Mouse (Mus musculus): ENCODE results near the gene Ggnbp2. TPM values are rescaled to one million over a fixed set of nuclear protein-coding genes. Genes with fewer than 3 reads are reported as not detected.
"Not testable (repeated sequence)": the region's sequence is repeated elsewhere in the genome, so short reads cannot be mapped to it uniquely, and the experiment has no call there.

The Ggnbp2 gene
- polyA plus RNA-seq, 1 experiment: 44.6 TPM

- DNase-seq: no peak
- Histone ChIP-seq H3K4me3 (ENCODE audit: control insufficient read depth, insufficient read depth, low read length) (peak overlapping the region; percentile 87), H3K4me1 (replicated peaks; ENCODE audit: control insufficient read depth, insufficient read depth, low read length) (peaks cover 9% of the 10 kb centered on the region), H3K27ac (ENCODE audit: control insufficient read depth, insufficient read depth, low read length) (no peak overlapping the region), H3K36me3 (ENCODE audit: control insufficient read depth, insufficient read depth, low read length) (no peaks in the 10 kb centered on the region), H3K27me3 (ENCODE audit: control insufficient read depth, insufficient read depth, low read length) (no peaks in the 10 kb centered on the region)
- TF ChIP-seq POLR2A (IDR thresholded peaks at IDR 0.05; ENCODE audit: control insufficient read depth, extremely low read depth, insufficient read depth, low read length, poor library complexity) (no peak), CTCF (IDR thresholded peaks at IDR 0.05; ENCODE audit: borderline replicate concordance, control insufficient read depth, extremely low read depth, insufficient read depth, low read length, poor library complexity) (no peak)
- WGBS: 70% methylated on average over 9 of the region's 9 CpGs
Measured at GRCm38 (mm10) chr11:84880971-84881370, 10.4 kb upstream of the Ggnbp2 start.

GRCm38 (mm10) chr11:84880465-84880961, 9.9 kb upstream of the Ggnbp2 start:
- H3K27me3 ChIP-seq (ENCODE audit: control insufficient read depth, insufficient read depth, low read length): no peaks in the 10 kb centered on the region
- peak overlapping the region; percentile 87 for H3K4me3 ChIP-seq (ENCODE audit: control insufficient read depth, insufficient read depth, low read length)
- TF ChIP-seq CTCF (IDR thresholded peaks at IDR 0.05; ENCODE audit: borderline replicate concordance, control insufficient read depth, extremely low read depth, insufficient read depth, low read length, poor library complexity) (no peak), POLR2A (IDR thresholded peaks at IDR 0.05; ENCODE audit: control insufficient read depth, extremely low read depth, insufficient read depth, low read length, poor library complexity) (no peak)
- no peaks in the 10 kb centered on the region for H3K36me3 ChIP-seq (ENCODE audit: control insufficient read depth, insufficient read depth, low read length)
- H3K27ac ChIP-seq (ENCODE audit: control insufficient read depth, insufficient read depth, low read length): no peak overlapping the region
- under 1% methylated on average over 24 of the region's 24 CpGs for WGBS
- peaks cover 9% of the 10 kb centered on the region for H3K4me1 ChIP-seq (replicated peaks; ENCODE audit: control insufficient read depth, insufficient read depth, low read length)
- peak; percentile 36 for DNase-seq

- under 1% methylated on average over 81 of the region's 81 CpGs for WGBS
Measured at GRCm38 (mm10) chr11:84879772-84880464, 9.3 kb upstream of the Ggnbp2 start, which contains the start of the genes Myo19 and Pigw. Gene Myo19 (plus strand): TSS chr11:84880148. Gene Pigw (minus strand): TSS chr11:84880285.

GRCm38 (mm10) chr11:84879007-84879771, 8.6 kb upstream of the Ggnbp2 start:
- Histone ChIP-seq H3K36me3 (ENCODE audit: control insufficient read depth, insufficient read depth, low read length) (no peaks in the 10 kb centered on the region), H3K4me1 (replicated peaks; ENCODE audit: control insufficient read depth, insufficient read depth, low read length) (peaks cover 9% of the 10 kb centered on the region), H3K27me3 (ENCODE audit: control insufficient read depth, insufficient read depth, low read length) (no peaks in the 10 kb centered on the region), H3K27ac (ENCODE audit: control insufficient read depth, insufficient read depth, low read length) (0 out of 2 replicates have a peak overlapping the region, but pooled peaks have one; percentile 46), H3K4me3 (ENCODE audit: control insufficient read depth, insufficient read depth, low read length) (peak overlapping the region; percentile 87)
- 14% methylated on average over 7 of the region's 7 CpGs for WGBS
- TF ChIP-seq POLR2A (IDR thresholded peaks at IDR 0.05; ENCODE audit: control insufficient read depth, extremely low read depth, insufficient read depth, low read length, poor library complexity): no peak
- no peak for TF ChIP-seq CTCF (IDR thresholded peaks at IDR 0.05; ENCODE audit: borderline replicate concordance, control insufficient read depth, extremely low read depth, insufficient read depth, low read length, poor library complexity)
- DNase-seq: no peak

More at GRCm38 (mm10) chr11:84879772-84880464, 9.3 kb upstream of the Ggnbp2 start, which contains the start of the genes Myo19 and Pigw:
- Histone ChIP-seq H3K4me3 (ENCODE audit: control insufficient read depth, insufficient read depth, low read length) (peak within 1 kb of the TSS; percentile 87), H3K27me3 (ENCODE audit: control insufficient read depth, insufficient read depth, low read length) (no peaks in the 10 kb centered on the region), H3K27ac (ENCODE audit: control insufficient read depth, insufficient read depth, low read length) (0 out of 2 replicates have a peak within 1 kb of the TSS, but pooled peaks have one; percentile 46), H3K4me1 (replicated peaks; ENCODE audit: control insufficient read depth, insufficient read depth, low read length) (peaks cover 9% of the 10 kb centered on the region), H3K36me3 (ENCODE audit: control insufficient read depth, insufficient read depth, low read length) (no peaks in the 10 kb centered on the region)
- no peak; the same call in 1 of the 2 replicates for TF ChIP-seq CTCF (IDR thresholded peaks at IDR 0.05; ENCODE audit: borderline replicate concordance, control insufficient read depth, extremely low read depth, insufficient read depth, low read length, poor library complexity)
- TF ChIP-seq POLR2A (IDR thresholded peaks at IDR 0.05; ENCODE audit: control insufficient read depth, extremely low read depth, insufficient read depth, low read length, poor library complexity): peak; percentile 52; the same call in 1 of the 2 replicates
- peak; percentile 80 for DNase-seq

GRCm38 (mm10) chr11:84876020-84876419, 5.4 kb upstream of the Ggnbp2 start:
- H3K36me3 ChIP-seq (ENCODE audit: control insufficient read depth, insufficient read depth, low read length); H3K27ac ChIP-seq (ENCODE audit: control insufficient read depth, insufficient read depth, low read length); DNase-seq; H3K27me3 ChIP-seq (ENCODE audit: control insufficient read depth, insufficient read depth, low read length); H3K4me1 ChIP-seq (replicated peaks; ENCODE audit: control insufficient read depth, insufficient read depth, low read length); H3K4me3 ChIP-seq (ENCODE audit: control insufficient read depth, insufficient read depth, low read length): not testable (repeated sequence)
- 33% methylated on average over 1 of the region's 1 CpGs for WGBS

- no peak overlapping the region for H3K4me3 ChIP-seq (ENCODE audit: control insufficient read depth, insufficient read depth, low read length)
- no peaks in the 10 kb centered on the region for H3K4me1 ChIP-seq (replicated peaks; ENCODE audit: control insufficient read depth, insufficient read depth, low read length)
- no peaks in the 10 kb centered on the region for H3K27me3 ChIP-seq (ENCODE audit: control insufficient read depth, insufficient read depth, low read length)
- WGBS: 80% methylated on average over 1 of the region's 1 CpGs
- TF ChIP-seq CTCF (IDR thresholded peaks at IDR 0.05; ENCODE audit: borderline replicate concordance, control insufficient read depth, extremely low read depth, insufficient read depth, low read length, poor library complexity): no peak
- no peak for TF ChIP-seq POLR2A (IDR thresholded peaks at IDR 0.05; ENCODE audit: control insufficient read depth, extremely low read depth, insufficient read depth, low read length, poor library complexity)
- no peak overlapping the region for H3K27ac ChIP-seq (ENCODE audit: control insufficient read depth, insufficient read depth, low read length)
- H3K36me3 ChIP-seq (ENCODE audit: control insufficient read depth, insufficient read depth, low read length): no peaks in the 10 kb centered on the region
- DNase-seq: no peak
Measured at GRCm38 (mm10) chr11:84873042-84873833, 2.6 kb upstream of the Ggnbp2 start.
